Mouse (Mus musculus) erythroblast, embryonic 14.5 days (primary cell): ENCODE measurements around the gene Cgref1.

ENCODE experiments used
- GATA1 ChIP-seq: IDR thresholded peaks from 2 replicates; pipeline ENCODE4 v1.6.1; 2012; ENCODE audit warnings: low read length, inconsistent platforms, mixed read lengths
- TAL1 ChIP-seq: IDR thresholded peaks from 3 replicates; pipeline ENCODE4 v1.6.1; 2012; ENCODE audit warnings: low read length, inconsistent platforms, mixed read lengths

DNA sequence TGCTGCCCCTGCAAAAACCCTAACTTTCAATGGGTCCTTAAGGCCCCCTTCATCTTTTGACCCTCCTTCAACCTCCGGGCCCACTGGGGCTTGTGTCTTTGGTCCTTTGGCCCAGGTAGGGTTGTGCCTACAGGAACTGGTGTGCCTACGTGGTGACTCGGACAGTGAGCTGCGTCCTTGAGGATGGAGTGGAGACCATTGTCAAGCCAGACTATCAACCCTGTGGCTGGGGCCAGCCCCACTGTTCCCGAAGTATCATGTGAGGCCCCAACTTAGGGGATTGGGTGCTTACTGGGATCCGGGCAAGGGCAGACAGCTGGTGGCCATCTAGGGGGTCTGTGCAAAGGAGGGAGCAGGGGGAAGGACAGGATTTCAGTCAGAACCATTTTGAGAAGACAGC, 30.5 kb downstream of the Cgref1 start:
- TF ChIP-seq TAL1 (no peak), GATA1 (no peak)
